Mouse (Mus musculus) cerebellum, adult 18-20 months (tissue): Measurements from ENCODE around the gene Man2a1.

Experiments
- DNase-seq, 2 experiments: peaks; one replicate each; pipeline ENCODE4 v3.0.0; 2021

Man2a1 gene

DNA sequence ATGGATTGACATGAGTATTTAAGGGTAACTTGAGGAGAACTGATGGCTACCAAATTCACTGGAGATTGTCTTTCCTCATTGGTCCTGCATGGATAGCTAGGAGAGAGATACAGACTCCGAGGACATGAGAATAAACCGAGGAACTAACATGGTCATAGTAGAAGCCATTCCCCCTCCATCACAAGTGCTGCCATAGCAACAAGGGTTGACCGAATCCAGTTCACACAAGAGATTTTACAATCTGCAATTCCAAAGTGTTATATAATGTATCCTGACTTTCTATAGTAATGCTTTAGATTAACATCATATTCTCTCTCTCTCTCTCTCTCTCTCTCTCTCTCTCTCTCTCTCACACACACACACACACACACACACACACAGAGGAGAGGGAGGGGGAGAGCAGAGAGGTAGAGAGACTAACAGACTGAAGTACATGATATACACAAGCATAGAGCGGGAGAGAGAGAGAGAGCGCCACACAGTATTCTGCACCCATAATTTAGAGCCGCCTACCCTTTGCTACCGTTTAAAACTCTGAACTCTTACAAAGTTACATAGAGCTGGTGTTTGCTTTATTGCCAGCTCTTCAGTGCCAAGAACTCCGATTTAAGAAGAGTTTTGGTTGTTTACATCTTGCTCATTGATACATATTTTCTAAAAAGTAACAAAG is 37.5 kb downstream of the Man2a1 start:
- no peak for DNase-seq

DNA sequence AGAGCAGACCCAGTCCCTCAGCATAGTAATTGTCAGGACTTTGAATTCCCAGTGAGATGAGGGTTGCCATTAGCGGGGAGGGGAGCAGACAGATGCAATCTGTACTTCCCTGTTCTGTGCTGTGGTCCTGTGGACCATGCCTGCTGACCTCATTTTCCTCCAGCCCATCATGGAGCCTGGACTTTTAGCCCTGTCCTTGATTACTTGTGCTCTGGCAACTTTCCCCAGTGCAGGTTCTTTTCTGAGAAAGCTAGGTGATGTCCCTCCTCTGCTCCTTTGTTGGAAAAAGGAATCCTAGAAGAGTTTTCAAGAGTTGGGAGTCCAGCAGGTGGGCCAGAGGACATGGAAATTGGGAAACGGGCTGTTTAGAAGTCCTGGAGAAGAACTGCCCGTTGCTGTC is 40.8 kb downstream of the Man2a1 start:
- no peak for DNase-seq

DNA sequence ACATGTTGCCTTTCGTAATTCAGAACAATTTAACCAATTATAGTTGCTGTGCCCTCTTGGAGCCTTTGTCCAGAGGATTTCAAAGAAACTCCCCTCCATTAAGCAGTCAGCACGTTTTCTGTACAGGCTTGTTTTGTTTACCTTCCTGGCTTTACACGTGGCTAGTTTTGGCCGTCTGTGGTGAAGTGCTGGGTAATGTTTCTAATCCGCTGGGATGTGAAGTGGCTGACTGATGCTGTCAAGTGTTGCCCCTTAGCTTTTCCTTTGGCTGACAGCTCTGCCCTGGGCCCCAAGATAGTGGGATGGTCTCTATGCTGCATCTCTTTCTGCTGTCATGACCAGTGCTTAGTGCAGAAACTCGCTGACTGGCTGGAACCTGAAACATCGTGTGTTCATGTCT is 43.1 kb downstream of the Man2a1 start:
- DNase-seq, result no peak

DNA sequence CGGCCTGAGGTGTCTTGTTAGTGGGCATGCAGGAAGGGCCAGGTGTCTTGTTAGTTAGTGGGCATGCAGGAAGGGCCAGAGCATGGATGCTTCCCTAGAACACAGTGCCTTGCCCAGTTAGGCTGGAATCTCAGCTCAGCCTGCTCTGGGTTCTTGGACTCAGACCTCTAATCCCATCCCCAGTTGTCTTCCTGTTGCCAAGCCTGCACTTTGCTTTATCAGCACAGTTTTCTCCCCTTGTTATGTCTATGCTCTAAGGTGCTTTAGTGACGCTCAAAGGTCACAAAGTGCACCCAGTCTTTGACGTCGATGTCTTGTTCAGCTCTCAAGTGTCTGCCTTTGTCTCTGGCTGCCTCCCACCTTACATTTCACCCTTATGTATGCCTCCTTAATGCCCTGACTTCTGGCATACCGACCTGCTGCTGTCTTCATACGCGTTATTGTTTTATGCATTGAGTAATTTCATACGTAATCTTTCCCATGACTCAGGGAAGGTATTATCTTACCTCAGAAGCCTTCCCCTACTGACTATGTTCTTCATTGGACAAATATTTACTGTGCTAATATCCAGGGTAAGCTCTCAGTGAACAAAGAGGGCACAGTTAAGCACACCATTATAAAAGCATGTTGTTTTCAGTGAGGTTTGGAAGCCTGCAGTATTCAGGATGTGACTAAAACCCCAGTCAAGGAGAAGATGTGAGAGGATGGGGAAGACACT is 44.5 kb downstream of the Man2a1 start:
- no peak for DNase-seq

DNA sequence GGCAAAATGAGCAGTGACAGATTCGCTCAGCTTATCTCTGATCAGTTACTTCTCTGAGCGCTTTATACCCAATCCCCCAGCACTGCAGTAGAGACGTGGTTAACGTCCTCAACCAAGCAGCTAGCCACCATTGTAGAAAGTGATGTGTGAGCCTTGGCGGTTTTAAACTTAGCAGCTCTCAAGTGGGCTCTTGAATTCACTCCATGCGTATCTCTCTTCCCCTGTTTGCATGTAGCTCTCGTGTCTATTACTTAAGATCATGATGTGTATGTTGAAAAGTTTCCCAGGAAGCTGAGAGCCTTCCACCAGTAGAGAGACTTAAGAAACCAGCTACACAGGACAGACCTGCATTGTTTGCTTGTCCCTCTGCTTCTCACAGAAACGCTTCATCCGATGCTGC is 46.9 kb downstream of the Man2a1 start:
- DNase-seq, result no peak

DNA sequence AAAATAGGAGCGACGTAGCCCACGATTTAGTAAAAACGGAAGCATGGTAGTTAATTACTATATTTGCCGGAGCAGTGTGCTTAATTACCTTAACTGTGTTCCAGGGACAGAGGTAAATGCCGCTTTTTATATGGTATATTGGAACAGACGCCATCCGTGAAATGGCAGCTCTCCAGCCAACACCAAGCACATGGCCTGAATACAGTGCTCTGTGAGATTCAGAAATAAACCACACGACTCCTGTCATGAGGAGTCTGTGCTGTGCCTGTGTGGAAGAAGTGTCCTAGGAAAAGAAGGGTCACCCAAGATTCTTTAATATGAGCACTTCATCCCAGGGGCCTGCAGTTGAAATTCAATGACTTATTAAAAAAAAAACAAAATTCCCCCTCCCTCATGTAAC is 50.2 kb downstream of the Man2a1 start:
- no peak for DNase-seq

DNA sequence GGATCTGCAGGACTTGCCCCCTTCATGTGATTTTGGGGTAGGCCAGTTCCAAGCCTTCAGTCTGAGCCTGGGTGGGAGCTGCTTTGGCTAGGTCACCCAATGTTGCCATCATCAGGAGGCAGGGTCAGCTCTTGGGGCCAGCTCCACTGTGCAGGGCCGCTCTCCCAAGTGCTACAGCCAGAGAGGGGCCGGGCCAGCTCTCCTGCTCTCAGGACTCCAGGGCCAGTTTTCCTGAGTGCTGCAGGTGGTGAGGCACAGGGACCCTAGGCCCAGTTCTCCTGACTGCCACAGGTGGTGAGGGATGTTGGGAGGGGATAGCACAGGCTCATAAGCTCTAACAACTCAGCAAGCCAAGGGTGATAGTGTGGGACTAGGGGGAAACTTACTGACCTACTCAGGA is 53.1 kb downstream of the Man2a1 start:
- no peak for DNase-seq

DNA sequence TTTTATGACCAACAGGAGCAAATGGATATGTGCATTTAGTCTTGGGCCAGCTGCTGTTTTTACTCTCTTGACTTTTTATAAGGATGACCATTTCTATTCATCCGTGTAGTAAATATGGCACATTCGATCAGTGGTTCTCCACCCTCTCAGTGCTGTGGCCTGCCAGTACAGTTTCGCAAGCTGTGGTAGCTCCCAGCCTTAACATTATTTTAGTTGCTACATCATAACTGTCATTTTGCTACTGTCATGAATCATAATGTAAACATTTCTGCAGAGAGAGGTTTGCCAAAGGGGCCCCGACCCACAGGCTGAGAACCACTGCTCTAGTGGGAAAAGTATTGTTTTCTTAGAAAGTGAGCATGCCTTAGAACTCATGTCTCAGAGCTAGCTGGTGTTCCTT is 59.1 kb downstream of the Man2a1 start:
- no peak for DNase-seq

DNA sequence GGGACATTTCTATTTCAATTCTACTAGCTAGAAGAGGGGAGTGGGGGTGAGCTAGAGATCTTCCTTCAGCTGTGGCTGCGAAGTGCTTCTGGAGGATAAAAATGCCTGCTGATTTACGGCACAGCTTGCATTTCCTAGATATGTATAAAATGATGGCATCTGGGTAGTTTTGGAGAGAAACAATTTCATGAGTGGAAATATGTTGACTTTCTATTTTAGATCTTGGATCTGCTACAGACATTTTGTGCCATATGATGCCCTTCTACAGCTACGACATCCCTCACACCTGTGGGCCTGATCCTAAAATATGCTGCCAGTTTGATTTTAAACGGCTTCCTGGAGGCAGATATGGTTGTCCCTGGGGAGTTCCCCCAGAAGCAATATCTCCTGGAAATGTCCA is 66.0 kb downstream of the Man2a1 start:
- DNase-seq, result no peak

DNA sequence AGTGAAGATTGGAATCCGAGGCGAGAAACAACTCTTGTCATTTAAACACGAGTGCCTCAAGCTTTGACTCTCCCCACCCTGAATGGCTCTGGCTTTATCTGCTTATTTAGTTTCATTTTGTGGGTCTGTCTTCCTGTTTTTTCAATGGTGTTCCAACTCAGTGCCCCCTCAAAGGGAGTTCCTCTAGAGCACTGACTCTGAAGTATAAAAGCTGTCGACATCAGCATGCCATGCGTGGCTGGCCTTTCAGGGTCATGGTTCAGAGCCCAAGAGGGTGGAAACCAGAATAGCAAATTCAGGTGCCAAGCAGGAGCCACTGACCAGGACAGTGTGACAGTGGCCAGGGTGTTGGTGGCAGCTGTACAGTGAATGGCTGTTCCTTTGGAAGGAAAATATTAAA is 68.0 kb downstream of the Man2a1 start:
- DNase-seq, result no peak

DNA sequence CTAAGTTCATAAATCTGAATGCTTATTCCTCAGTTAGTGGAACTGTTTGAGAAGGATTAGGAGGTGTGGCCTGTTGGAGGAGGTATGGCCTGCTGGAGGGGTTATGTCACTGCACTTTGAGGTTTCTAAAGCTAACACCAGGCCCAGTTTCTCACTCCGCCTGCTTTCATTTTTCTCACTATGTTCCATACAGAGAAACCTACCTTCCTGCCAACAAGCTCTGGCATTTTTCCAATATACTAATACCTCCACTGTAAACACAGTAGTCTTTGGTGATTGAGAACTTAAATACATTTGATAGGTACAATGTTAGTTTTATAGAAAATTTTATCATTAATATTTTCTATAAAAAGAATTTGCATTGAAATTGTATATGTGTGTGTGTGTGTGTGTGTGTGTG is 73.9 kb downstream of the Man2a1 start:
- DNase-seq, result no peak

DNA sequence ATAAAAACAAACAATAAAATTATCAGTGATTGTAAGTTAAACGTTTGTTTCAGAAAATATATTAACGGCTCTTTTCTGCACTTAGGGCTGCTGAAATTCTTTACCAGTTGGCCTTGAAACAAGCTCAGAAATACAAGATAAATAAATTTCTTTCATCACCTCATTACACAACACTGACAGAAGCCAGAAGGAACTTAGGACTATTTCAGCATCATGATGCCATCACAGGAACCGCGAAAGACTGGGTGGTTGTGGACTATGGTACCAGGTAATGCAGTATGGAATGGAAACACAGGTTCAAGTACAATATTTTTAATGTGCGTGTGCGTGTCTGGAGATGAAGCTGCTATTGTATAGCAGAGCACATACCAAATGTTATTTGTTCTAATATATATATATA is 74.4 kb downstream of the Man2a1 start:
- DNase-seq, result no peak

DNA sequence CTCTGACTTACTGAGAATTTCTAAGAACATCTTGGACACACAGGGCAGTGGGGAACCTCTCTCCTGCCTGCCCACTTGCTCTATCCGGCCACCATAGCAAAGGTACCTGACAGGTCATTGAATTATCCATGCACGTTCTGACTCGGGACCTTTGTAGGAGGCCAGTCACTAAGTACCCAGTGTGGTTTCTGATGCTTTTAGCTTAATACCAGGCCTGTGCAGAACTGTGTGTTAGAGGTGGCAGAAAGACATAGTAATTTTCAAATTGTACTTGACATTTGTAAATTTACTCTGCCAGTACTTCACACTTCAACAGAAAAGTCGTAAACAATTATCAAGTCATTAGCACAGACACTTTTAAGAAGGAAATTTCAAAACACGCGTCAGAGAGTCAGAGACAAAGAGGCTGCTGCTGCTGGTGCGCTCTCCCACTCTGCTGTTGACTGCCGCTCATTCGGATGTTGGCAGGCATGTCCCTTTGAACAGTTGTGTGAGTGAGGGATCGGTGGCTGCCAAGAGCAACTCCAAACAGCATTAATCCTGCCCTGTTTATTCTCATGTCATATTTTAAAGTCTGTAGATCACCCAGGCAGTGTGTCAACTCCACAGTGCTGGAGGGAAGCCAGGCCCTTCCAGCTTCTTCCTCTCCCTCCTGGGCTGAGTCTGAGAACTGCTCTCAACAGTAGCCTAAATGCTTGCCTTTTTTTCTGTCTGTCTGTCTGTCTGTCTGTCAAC is 76.4 kb downstream of the Man2a1 start:
- peak in 1 of 2 experiments; percentile 12 for DNase-seq

DNA sequence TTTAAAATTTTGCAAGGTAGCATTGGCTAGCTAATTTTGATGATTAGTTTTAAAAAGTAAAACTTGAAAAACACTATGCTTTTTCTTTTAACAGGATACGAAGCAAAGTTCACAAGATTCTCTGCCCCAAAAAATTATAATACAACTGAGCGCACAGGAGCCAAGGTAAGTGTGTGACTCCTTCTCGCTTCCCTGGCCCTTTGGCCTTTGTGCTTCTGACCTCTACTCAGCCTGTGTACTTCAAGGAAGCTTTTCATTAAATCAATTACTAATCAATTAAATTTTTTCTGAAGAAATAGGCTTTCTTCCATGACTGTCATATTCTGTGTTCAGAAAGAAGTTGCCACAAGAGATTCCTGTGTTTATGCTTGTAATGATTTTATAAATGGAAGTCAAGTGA is 80.9 kb downstream of the Man2a1 start:
- DNase-seq, result no peak

DNA sequence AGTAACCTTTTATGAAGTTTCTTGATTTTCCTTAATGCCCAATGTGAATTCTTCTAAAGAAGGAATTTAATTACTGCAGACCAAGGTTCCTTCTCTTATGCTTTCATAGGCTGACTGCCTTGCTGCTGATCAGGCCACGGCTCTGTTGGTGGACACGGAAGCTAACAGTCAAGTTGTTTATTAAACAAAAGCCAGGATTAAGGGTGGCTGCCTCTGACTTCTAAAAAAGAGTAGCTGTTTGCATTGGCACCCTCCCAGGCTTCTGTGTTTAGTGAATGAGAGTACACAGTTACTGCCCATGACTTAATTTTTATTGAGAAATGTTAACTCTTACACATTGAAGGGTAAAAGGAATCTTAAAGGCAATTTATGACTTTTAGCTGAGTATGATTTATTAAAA is 81.4 kb downstream of the Man2a1 start:
- no peak for DNase-seq

DNA sequence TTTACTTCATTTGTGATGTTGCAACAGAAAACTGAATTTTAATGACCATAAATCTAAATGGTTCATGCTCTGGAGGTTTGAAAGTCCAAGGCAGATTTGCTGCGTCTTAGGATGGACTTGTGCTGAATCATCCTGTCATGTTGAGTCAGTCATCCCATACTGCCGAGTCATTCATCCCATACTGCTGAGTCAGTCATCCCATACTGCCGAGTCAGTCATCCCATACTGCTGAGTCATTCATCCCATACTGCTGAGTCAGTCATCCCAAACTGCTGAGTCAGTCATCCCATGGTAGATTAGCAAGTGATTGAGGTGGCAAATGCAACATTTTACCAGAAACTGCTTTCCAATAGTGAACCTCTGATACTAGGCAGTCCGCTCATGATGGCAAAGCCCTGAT is 83.6 kb downstream of the Man2a1 start:
- no peak for DNase-seq

DNA sequence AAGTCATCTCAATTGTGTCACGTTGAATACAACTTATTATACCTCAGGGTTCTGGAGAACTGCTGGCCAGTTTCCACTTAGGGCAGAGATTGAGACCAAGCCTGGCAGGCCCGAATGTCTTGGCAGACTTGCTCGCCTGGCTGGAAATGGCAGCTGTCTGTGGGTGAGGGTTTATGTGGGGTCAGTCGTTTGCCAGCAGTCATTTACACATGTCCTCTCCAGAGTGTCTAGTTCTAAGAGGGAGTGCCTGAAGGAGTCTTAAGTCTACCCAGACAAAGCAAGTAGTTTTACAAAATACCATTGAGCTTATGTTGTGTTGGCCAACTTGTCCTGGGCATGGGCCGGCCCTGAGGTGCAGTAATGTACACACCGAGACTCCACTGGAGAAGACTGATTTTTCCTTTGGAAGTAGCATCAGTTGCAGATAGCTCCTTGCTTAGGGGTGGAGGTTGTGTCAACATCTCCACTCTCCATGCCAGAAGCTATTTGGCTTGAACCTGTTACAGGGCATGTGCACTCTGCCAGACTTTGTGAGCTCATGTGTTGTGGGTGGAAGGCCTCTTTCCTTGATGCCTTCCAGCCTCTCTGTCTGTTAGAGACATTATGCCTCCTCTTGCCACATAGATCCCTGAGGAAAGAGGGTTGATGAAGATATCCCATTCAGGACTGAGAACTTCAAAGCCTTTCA is 84.8 kb downstream of the Man2a1 start:
- peak in 1 of 2 experiments; percentile 34 for DNase-seq

DNA sequence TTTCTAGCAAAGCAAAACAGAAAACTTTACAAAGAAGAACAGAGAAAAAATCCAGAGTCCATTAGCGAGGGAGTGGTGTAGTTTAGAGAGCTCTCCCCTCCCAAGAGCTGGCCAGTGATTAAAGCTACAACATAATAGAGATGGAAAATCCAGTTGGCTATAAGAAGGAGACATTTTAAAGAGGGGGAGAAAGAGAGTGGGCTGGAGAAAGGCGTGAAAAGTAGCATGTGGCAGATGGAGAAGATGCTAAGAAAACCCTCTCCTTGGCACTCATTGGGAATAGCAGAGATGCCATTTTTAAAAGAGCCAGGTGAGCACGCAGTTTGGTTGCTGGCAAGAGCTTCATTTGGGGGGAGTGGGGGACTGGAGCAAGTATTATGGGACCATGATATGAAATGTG is 89.1 kb downstream of the Man2a1 start:
- DNase-seq, result no peak

DNA sequence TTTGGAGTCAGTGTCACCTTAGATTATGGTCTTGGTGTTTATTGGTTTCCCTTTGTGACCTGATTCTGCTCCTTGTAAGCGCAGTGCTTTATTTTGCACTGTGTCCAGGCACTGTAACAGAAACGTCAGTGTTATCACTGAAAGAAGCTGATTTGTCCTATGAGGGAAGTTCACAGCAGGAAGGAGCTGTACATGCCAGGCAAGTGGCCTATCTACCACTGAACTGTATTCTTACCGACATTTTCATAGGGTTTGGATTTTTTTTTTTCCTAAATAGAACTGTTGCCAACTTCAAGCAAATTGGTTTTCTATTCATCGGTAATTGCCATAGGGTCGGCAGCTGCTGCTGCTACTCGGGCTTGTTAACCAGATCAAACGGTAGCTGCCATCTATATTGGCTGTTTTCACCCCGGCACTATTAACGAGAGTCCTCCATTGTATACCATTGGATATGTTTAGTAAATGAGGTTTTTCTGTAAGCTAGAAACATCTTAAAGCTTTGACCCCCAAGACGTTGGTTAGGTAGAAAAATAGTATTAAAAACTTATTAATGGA is 96.8 kb downstream of the Man2a1 start:
- no peak for DNase-seq

DNA sequence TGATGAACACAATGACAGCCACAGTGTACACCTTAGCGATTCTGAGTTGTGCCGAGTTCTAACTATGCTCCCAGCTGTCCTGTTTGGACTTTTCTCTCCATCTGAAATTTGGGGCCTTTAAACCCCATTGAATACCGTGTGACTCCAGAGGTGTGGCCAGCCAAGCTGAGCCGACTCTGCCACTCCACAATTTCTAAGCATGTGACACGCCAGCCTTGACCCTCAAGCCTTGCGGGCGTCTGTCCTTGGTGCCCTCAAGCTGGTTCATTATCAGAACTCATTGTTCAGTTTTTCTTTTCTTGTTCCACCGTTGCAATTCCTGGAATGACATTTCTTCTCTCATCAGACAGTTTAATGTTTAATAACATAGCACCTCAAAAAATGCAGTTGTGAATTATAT is 98.0 kb downstream of the Man2a1 start:
- DNase-seq, result no peak

DNA sequence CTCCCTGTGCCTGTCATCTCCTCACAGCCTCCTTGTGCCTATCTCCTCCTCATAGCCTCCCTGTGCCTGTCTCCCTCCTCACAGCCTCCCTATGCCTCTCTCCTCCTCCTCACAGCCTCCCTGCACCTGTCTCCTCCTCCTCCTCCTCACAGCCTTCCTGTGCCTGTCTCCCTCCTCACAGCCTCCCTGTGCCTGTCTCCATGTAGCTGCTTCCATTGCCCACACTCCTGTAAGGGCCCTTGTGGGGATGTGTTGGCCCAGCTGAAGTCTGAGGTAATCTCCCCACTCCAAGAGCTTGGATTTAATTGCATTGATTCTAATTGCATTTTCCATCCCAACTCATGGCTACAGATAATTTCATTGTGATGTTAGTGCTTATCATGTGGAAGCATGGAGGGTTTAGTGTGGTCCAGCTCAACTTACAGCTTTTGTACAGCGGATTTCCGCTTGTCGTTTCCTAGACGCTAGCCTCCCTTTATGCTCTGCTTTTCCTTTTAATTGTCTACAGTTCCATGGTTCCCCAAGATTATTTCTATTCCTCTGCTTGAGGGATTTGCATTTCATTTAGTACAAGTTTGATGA is 103.2 kb downstream of the Man2a1 start:
- no peak for DNase-seq

DNA sequence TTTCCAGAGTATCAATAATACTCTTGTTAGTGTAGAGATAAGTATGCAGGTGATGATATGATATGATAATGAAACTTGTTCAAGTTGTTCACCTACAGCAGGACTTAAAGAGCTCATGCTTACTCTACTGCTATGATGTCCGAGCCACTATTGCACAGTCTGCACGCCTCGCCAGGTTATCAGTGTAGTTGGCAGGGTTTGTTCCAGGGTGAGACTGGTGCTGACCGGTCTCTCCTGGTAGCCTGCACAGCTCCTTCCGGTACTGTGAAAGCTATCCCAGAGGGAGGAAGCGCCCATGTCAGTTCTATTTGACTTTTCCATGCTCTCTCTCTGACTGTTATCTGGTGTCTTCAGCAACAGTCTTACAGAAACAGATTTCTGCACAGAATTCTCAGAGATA is 107.0 kb downstream of the Man2a1 start:
- DNase-seq, result no peak

DNA sequence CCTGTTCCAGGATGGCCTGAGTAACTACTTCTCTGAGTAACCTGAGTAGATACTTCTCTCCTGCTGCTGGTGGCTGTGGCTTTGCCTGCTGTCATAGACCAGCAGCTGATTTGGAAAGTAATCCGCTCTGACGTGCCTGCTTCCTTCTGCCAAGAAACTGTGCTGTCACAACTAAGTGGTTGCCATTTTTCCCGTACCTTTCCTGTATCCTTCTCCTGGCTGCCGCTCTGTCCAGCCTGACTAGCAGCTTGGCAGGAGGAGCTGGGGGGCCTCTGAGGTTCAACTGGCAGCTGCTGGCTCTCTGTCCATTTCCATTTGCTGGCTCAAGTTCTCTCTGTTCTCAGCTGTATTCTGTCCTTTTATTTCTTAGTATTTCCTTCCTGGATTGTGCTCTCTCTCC is 115.8 kb downstream of the Man2a1 start:
- DNase-seq, result peak; percentile 72 to 82
